Mouse (Mus musculus) gastrocnemius, postnatal 36 days (tissue): Measurements from ENCODE around the gene Ccdc92. TPM values are rescaled to one million over a fixed set of nuclear protein-coding genes. Genes with fewer than 3 reads are reported as not detected.

Source experiments
- DNase-seq, 2 experiments: peaks; one replicate each; pipeline ENCODE4 v3.0.0; 2022
- intact Hi-C: fragments of 180-260 bp; cut with DNase I; formaldehyde crosslinking; loops from one replicate; pipeline ENCODE4 v1.15.1; 2025
- total RNA-seq, 2 experiments: library from RNA; stranded (reverse); gene quantifications; 2 replicates each; pipeline ENCODE4 v1.2.3; 2021

The Ccdc92 gene
- total RNA-seq, 2 experiments from 2014 or later: 0.10 to 0.27 TPM

DNA sequence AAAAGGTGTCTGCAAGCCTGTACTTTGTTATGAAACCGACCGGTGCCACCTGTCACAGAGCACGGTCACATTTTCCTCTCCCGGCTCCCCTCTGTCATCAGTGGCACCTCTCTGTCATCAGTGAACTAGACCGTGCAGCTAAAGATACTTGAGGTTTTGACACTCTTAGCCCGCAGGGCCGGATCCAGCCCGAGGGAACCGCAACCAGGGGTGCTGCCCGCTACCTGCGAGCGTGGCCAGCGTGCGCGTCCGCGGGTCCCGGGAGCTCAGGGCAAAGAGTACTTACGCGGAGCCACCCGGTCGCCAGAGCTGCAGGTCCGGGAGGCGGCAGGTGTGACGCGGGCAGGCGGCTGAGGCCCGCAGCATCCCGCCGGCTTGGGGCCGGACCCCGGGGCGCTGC is 761 bp downstream of the Ccdc92 start:
- intact Hi-C loops: no loop called here
- no peak for DNase-seq

GRCm38 (mm10) chr5:124860013-124860412 is 2.2 kb downstream of the Ccdc92 start:
- intact Hi-C loops: no loop called here
- no peak for DNase-seq

GRCm38 (mm10) chr5:124854202-124854601 is 8.0 kb downstream of the Ccdc92 start:
- no peak for DNase-seq
- intact Hi-C loops: no loop called here

- intact Hi-C loops: no loop called here
- no peak for DNase-seq
These were observed 9.1 kb downstream of the Ccdc92 start for GRCm38 (mm10) chr5:124853079-124853478.

DNA sequence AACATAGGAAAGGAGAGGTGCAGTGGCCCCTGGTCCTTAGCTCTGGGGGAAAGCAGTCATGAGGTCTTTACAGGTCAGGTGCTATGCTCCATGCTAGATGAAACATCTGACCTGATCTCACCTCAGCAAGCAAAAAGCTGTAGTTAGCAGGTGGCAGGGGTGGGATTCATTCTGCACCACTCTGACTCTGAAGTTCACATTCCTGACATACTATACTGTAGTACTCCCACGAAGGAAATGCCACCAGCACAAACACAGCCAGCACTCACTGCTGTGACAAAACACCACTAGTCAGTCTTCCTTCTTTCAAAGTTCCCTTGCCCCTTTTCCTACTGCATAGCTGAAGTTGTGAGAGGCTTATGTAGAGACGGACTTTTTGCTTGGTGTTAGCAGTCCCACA is 9.9 kb downstream of the Ccdc92 start:
- intact Hi-C loops: no loop called here
- no peak for DNase-seq

GRCm38 (mm10) chr5:124851572-124851971 is 10.7 kb downstream of the Ccdc92 start:
- DNase-seq: no peak
- intact Hi-C loops: no loop called here

DNA sequence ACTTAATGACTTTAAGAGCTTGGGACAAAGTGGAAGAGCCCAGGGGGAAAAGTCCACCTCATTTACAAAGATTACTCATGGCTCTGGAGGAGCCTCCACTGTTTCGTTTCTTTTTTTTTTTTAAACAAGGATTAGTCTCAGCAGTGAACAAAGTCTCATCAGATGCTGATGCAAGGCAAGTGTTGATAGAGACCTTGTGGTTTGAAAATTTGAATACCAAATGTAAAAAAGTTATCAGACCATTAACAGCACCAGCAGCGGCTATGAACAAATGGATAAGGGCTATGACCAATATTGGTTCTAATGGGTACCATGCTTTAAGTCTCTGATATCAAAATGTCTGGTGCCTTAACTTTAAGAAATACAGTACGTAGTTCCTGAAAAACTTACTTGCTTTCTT is 13.2 kb downstream of the Ccdc92 start:
- DNase-seq: no peak
- intact Hi-C loops: no loop called here

- no peak for DNase-seq
- intact Hi-C loops: no loop called here
These were observed 15.2 kb downstream of the Ccdc92 start for GRCm38 (mm10) chr5:124847014-124847413.

DNA sequence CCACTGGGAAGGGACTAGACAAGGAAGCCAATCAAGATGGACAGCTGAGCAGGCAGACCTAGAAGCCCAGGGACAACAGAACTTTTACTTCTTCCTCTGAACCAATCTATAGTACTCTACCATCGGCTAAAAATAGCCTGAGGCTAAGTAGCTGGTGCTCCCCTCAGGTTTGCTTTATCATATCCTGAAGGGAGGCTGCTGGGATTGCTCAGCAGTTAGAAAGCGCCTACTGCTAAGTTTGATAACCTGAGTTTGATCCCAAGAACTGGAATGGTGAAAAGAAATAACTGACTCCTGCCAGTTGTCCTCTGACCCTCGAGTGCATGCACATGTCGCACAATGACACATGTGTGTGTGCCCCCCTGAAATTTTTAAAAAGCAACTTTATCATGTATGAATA is 17.3 kb downstream of the Ccdc92 start:
- intact Hi-C loops: no loop called here

DNA sequence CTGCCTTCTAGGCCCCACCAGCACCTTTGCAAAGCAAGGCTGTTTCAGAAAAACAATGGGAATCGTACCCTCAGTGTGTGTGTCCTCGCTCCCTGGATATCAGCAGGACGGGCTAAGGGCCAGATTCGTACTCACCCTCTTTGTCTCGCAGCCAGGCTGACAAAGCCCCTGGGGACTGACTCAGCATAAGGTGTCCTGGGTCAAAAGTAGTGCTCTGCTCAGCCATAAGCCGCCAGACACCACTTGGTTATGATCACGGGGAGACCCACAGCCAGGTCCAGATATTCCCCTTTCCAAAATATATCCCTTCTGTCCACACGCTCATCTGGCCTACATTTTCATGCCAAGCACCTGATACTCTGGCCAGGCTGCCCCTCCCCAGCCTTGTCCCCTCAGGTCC is 18.8 kb downstream of the Ccdc92 start:
- DNase-seq: peak in 1 of 2 experiments; percentile 33
- intact Hi-C loops: no loop called here

More for the DNA sequence above, 17.3 kb downstream of the Ccdc92 start:
- no peak for DNase-seq

- intact Hi-C loops: no loop called here
- DNase-seq: no peak
These were observed 21.6 kb downstream of the Ccdc92 start for GRCm38 (mm10) chr5:124840669-124841068.

GRCm38 (mm10) chr5:124840202-124840601 is 22.0 kb downstream of the Ccdc92 start:
- no peak for DNase-seq
- intact Hi-C loops: no loop called here

DNA sequence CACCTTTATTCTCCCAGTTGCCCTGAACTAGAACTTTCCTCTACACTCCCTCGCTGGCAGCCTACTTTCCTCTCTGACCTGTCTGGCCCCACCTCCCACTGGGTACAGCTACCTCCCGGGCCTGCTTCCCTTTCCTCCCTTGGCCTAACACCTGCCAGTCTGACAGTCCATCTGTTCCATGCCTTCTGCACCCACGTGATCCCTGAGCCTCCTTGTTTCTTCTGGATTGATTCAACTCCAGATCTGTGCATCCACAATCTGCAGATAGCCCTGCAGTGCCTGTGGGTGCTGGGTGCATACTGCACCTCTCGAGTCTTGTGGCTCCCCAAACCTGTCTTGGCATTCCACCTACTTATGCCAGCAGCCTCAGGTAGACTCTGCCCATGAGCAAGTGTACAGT is 25.6 kb downstream of the Ccdc92 start:
- DNase-seq: no peak
- intact Hi-C loops: no loop called here

DNA sequence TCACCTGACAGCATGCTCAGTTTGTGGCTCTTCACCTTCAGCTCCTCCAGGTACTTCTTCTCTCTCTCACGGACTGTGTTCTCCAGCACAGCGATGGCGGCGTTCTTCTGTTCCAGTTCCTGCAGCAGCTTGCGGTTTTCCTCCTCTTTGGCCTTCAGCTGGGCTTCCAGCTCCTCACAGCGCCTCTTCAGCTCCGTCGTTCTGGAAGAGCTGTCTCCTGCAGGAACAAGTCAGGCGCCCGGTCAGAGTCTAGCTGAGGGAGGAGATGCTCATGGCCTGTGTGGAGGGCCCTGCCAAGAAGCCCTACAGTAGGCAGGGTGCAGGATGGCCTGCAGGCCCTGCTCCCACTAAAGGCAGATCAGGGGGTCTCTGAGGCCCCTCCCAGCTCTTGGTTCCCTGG is 26.1 kb downstream of the Ccdc92 start:
- intact Hi-C loops: no loop called here
- no peak for DNase-seq

- intact Hi-C loops: no loop called here
- DNase-seq: no peak
These were observed 27.0 kb downstream of the Ccdc92 start for GRCm38 (mm10) chr5:124835218-124835617.

DNA sequence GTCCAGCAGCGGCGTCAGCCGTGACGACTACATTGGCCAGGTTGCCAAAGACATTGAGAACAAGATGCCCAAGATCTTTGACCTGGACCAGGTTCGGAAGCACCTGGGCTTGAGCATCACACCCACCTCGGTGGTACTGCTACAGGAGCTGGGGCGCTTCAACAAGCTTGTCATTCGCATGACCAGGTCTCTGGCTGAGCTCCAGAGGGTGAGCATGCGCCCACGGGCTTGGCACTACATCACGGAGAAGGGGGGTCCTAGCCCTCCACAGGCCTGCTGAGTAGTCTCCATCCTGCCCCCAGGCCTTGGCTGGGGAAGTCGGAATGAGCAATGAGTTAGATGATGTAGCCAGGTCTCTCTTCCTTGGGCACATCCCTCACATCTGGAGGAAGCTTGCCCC is 31.9 kb downstream of the Ccdc92 start:
- DNase-seq: no peak
- intact Hi-C loops: no loop called here

GRCm38 (mm10) chr5:124822128-124822894 is 39.9 kb downstream of the Ccdc92 start:
- intact Hi-C loops: no loop called here
- DNase-seq: no peak

DNA sequence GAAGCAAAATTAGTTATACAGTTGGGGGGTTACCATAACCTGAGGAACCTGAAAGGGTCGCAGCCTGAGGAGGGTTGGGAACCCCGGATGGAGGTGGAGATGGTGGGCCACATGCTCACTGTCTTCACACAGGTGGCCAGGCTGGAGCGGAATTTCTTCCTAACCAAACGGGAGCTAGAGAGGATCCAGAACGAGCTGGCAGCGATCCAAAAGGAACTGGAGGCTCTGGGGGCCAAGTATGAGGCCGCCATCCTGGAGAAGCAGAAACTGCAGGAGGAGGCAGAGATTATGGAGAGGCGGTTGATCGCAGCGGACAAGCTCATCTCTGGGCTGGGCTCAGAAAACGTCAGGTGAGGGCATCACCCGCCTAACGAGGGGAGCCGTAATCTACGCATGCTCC is 45.2 kb downstream of the Ccdc92 start:
- intact Hi-C loops: no loop called here
- DNase-seq: no peak

DNA sequence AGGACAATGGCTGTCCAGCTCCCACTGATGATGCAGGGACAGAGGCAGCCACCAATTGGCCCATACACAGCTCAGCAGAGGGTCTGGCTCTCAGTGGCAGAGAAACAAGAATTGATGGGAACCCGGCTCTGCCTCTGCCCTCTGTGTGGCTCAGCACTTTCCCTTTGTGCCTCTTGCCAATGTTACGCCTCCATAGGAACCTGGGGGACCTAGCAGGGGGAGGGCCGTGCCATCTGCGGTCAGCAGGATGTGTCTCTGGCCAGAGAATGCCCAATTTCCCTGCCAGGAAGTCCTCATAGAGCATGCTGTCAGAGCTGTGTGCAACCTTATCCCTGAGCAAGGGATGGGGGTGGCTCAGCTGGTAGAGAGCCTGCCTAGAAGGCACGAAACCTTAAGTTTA is 47.4 kb downstream of the Ccdc92 start:
- intact Hi-C loops: no loop called here
- DNase-seq: no peak

DNA sequence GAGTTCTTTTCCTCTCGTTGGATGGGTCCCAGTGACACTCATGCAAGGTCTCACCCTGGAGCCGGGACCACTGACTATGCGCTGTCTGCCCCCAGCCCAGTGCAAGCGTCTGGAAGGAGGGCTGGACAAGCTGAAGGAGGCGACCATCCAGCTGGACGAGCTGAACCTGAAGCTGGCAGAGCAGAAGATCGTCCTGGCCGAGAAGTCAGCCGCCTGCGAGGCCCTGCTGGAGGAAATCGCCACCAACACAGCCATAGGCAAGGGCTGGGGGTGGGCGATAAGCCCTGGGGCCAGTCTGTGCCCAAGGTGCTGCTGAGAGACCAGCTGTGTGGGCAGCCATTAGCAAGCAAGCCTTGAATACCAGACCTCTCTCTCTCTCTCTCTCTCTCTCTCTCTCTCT is 49.8 kb downstream of the Ccdc92 start:
- intact Hi-C loops: no loop called here
- DNase-seq: no peak

- peak in 1 of 2 experiments; percentile 29 for DNase-seq
- intact Hi-C loops: no loop called here
These were observed 52.4 kb downstream of the Ccdc92 start for GRCm38 (mm10) chr5:124809708-124810366.

GRCm38 (mm10) chr5:124792112-124792511 is 70.1 kb downstream of the Ccdc92 start:
- intact Hi-C loops: no loop called here
- no peak for DNase-seq
